Mouse (Mus musculus) lung, postnatal 4 days (tissue): ENCODE data around the gene Coro1c.

Experiments used
- DNase-seq, 2 experiments: peaks; one replicate each; pipeline ENCODE4 v3.0.0; 2021

The Coro1c gene

DNA sequence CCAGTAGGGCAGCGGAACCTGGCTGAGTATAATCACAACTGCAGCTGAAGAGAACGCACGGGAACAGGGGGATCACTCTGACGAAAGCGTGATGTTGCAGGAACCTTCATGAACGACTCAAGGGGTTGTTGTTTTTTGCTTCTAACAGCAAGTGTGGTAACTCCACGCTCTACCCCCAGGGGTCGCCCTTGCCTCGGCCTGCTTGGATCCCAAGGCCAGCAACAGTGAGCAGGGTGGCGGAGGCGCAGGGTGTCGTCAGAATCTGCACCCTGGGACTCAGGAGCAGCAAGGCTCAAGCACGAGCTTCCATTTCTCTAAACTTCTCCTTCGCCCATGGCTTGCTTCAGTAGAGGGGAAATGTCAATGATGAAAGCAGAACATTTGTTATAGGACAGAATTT is 54.1 kb downstream of the Coro1c start:
- DNase-seq = peak; percentile 85 to 91

DNA sequence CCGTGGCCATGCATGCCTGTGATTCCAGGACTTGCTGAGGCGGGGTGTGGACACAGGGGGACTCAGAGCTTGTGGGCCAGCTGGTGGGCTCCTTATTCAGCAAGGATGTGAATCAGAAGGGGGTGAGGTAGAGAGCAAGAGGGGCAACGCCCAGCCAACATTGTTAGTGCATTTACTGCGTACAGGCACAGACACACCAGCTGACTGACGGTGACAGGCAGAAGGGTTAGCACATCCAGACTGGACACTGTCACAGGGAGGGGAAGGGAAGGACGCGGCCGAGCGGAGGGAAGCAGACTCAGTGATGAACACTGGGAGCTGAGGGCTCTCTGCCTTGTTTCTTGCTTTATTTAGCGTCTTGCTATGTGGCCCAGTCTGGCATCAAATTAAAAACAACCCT is 55.0 kb downstream of the Coro1c start:
- DNase-seq = no peak

DNA sequence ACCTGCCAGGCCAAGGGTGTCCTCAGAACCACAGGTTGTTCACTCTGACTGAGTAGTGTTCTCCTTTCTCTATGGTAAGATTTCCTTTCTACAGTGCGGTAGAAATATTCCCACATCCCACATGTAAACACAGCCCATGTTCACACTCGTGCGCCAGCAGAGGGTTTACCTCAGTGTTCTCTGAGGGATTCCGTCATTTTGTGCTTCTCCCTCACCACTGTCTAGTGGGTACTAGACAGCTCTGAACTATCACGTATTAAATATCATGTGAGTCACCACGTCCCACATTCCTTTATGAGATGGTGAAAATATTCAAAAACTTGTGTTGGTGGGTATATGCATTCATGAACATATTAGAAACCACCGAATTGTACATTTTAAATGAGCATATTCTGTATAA is 56.1 kb downstream of the Coro1c start:
- no peak for DNase-seq

DNA sequence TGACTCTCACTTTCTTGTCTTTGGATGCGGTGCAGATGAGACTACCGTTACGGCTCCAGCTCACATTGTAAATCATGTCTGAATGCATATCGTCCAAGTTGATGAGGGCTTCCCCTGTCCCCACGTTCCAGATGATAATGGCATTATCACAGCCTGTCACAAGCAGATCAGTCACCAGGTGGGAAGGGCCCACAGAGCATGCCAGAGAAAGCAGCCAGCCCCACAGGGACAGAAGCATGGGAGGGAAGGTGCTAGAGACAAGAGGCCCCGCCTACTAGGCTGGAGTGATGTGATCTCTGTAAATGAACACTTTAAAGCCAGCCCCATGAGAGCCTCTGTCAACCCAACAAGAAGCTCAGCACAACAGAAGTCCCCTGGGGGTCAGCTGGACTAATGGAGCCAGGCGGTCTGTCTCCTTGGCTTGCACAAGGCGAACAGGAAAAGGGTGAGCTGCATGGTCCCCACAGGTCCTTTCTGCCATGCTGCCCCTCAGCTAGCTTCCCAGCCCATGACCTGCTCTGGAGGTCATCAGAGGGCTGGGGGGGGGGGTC is 57.8 kb downstream of the Coro1c start:
- no peak for DNase-seq

DNA sequence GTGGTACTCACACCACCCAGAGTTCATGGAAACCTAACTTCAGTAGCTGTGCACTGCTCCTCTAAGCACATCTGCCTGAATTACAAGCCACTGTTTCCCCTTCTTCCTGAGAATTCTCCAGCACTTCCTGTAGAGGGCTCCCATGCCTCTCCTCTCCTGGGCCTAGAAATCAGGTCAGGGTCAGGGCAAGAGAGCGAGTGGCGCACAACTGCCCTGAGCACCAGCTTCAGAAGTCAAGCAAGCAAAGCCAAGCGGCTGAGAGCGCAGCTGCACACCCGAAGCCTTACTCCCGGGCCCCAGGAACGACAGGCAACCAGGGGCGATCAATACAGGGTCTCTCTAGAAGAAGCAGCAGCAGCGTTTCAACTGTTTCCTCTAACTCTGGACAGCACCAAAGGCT is 60.9 kb downstream of the Coro1c start:
- no peak for DNase-seq

DNA sequence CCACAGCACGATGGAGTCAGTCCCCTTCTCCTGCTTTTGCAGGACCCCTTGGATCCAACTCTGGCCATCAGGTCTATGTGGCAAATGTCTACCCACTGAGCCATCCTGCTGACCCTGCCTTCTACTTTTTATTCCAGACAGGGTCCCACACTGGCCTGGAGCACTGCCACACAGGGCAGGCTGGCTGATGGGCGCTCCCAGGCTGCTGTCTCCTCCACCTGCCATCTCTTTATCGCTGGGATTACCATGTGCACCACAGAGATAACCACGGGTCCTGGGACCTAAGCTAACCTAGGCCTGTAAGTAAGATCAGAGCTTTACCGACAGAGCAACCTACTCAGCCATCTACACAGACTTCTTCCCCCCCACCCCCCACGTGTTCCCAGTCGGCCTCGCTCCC is 61.9 kb downstream of the Coro1c start:
- DNase-seq = no peak

DNA sequence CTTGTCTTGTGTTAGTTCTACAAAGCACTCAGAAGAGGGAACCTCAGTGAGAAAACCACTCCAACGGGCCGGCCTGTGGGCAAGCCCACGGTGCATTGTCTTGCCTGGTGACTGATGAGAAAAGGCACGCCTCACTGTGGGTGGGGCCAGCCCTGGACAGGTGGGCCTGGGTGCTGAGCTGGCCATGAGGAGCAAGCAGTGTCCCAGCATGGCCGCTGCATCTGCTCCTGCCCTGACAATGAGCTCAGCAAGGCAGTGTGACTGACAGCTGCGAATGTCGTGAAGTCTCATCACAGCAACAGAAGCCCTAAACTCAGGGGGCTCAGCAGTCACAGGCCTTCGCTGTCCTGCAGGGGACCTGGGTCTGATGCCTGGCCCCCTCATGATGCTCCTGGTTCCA is 62.9 kb downstream of the Coro1c start:
- no peak for DNase-seq

DNA sequence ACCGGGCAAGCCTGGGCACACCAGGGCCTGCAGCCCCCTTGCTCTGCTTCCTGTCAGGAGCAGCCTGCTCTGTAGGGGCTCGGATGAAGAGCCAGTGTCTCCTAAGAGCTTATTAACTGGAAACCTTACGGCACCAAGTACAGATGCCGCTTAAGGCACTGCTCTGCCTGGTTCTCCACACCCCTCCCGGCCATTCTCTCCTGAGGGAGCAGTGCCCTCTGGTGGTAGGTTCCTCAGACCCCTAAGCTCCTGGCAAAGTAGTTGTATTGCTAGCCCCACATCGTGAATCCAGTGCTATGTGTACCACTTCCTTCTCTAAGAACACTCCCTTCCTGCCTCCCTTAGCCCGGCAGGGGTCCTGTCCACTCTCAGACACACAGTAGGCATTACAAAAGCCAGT is 63.8 kb downstream of the Coro1c start:
- DNase-seq = peak; percentile 77 to 87

DNA sequence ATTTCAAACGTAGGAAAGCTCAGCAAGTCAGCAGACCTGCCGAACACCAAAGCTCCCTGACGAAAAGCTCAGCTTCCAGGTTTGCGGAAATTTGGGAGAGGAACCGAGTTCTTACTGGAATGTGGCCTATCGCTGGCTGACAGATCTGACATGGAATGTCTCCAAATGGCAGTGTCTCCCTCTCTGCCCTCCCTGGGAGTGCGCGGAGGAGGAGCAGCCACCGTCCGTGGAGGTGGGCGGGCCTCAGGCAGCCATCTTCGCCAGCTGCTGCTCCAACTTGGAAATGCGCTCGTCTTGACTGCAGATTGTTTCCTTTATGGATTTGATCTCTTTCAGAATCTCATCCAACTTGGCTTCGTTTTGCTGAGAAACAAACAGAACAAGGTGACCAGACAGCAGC is 64.5 kb downstream of the Coro1c start:
- peak; percentile 44 to 75 for DNase-seq

DNA sequence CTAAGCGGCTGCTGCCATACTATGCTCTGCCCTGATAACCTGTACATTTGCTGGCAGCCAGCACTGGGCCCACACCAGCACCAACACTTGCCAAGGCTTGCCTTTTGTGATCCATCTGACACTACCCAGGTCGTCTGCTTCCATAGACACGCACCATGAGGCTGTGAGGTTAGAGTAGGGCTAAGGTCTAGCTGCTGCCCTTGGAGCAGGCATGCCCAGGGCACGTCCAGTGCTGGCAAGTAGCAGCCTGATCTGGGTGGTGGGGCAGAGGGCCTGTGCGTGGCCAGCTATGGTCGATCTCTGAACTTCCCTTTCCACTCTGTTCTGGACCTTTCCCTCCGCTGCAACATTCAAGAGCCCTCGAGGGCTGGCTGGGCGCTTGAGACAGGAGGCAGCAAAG is 65.7 kb downstream of the Coro1c start:
- DNase-seq = no peak

DNA sequence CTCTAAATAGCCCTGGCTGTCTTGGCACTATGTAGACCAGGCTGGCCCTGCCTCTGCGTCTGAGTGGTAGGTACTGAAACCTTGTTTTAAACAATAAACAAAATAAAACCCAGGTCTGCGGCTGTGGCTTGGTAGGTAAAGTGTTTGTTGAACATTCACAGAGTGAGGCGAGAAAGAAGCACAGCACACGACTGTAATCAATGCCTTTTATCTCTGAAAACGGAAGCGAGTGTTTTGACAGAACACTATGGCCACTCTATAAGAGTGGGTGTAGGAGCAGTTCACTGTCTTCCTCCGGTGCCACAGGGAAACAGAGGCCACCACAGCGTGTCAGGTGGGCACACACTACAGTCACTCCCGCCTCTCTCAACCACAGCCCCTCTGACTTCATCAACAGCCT is 66.3 kb downstream of the Coro1c start:
- no peak for DNase-seq

DNA sequence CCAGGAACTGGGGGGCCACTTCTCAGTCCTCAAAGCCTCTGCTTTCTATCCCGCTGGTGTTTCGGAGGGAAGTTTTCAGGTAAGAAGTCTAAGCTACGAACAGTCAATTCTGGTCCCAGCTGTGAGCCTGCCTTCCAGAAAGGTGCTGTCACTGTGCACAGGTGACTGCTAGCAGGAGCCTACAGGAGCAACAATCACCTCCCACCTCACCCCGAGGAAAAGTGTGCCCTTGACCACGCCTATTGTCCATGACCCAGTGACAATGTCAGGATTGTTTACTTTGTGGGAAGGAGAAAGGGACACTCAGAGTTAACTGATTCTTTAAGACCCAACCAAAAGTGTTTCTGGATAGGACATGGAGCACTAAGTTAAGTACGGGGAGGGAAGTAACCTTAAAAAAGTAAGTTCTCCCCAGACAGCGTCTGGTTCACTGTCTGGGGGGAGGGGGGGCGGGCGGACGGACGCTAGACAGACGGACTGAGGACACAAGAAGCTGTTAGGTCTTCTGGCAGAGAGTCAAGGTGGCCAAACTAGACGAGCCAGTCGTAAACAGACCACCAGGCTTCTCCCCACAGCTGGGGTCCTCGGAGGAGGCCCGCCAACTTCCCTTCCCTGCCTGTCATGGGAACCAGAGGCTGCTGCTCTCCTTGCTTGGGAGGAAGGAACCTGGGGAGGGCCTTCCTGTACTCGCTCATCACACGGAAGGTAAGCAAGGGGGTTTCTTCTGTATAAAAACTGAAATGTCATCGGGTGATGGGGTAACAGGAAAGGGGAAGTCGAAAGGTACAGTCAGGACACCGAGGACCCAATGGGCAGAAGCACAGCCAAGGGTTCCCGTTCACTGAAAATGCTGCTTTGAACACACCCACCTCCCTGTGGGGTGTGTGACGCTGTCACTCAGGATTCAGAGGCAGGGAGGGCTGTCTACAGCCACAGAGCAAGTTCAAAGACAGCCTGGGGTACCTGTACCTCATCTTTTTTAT is 67.0 kb downstream of the Coro1c start:
- no peak for DNase-seq

DNA sequence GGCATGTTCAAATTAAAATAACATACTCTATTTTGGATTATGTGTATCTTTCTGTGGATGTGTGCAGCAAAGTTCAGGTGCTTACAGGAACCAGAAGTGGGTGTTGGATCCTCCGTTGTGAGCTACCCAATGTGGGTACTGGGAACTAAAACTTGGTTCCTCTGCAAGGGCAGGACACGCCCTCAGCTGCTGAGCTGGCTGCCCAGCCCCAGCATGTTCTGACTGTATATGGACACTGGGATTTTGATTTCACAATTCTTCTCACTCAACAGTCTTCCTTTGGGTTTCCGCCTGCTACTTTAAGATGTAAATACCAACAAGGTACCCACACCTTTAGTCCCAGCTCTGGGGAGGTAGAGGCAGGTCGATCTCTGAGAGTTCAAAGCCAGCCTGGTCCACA is 68.1 kb downstream of the Coro1c start:
- no peak for DNase-seq

DNA sequence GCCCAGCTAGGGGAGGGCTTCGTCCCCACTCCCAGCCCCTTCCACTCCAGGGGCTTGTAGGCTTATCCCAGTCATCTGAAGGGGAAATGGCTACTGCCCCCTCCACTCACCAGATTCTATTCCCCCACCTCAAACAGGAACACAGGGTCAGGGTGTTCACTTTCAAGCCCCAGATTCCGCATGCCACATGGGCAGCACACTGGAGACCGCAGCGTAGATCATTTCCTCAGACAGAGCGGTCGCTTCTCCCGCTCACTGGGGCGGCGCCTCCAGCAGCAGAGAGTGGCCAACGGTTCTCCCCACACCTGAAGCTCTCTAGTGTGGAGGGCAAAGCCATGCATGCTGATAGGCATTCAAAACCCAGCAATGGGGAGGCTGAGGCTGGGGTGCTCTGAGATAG is 71.6 kb downstream of the Coro1c start:
- DNase-seq = no peak

DNA sequence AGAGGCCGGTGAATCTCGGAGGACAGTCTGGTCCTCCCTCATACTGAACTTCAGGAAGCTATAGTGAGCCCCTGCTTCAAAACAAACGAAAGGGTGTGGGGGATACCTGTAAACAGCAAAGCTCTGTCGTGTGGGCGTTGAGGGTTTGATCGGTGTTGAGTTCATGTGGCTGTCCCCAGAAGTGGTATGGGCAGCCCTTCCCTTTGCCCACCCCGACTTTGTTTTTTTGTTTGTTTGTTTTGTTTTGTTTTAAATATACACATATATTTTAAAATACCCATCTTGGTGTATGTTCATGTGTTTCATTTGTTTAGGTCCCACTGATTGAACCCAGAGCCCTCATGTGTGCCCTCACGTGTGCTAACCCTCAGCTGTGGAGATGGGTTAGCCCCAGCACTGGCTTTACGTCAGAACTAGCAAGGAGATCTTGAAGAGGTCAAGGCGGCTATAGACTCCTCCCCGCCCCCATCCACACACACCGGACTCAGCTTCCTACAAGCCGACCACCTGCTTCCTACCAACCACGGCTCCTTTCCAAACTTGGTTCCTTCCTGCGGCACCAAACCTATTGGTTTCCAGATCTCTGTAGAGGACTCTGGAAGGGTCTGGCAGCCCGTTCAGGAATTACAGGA is 75.1 kb downstream of the Coro1c start:
- no peak for DNase-seq

DNA sequence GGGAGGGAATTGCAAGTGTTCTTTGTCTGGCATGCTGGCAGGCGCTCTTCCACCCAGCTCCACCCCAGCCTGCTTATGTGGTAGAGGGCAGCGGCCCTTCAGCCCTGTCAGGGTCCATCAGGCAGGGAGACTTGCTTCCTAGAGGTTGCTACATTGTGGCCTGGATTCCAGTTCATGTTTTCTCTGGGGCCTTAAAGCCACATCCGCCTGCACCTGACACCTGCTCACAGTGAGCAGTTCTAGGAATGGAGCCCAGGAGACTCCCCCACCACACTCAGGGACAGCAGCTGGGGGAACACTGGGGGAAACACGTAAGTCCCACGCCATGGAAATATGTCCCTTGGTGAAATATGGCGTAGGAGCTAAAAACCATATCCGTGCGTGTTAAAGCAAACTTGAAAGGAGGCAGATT is 76.1 kb downstream of the Coro1c start, which contains the start of gene Selplg:
TSS of gene Selplg (minus strand) at position 155 of the 412 bp plus-strand sequence.
- DNase-seq = no peak

DNA sequence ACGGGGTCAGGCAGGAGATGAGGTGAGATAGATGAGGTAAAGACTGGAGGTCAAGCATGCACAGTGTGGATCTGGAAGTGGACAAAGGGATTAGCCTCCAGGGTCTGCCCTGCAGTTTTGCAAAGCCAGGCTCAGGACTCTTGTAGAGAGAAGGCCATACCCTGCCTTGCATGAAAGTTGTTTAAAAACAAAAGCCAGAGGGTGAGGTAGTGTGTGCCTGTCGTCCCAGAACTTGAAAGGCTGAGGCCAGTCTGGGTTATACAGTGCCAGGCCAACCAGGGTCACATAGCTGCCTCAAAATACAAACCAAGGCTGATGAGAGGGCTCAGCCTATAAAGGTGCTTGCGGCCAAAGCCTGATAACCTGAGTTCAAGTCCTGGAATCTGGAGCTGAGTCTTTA is 76.8 kb downstream of the Coro1c start:
- no peak for DNase-seq

DNA sequence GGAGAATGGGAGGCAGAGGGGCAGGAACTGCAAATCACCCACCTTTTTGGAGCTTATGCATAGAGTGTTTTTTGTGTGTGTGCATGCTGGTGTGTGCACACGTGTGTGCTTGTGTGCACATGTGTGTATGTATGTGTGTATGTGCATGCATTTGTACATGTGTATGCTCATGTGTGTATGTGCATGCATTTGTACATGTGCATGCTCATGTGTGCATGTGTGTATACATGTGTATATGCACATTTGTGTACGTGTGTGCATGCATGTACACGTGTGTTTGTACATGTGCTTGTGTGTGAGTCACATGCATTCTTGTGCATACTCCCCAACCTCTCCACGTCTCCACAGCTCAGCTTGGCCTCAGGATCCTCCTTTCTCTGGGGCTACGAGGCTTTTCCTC is 77.8 kb downstream of the Coro1c start:
- DNase-seq = no peak

DNA sequence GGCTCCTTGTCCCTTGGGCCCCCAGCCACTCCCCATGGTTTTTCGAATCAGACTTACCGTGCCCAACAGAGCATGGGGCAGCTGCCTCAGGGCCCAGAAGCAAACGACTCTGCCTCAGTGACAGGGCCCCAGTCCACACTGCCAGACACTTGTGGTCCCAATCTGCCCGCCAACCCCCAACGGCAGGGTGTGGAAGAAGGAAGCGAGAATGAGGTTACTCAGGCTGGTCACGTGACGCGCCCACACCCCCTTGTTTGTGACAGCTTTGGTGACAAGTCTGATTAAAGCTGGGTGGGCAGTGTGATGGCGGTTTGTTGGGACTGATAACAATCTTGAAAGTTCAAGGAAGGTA is 78.3 kb downstream of the Coro1c start:
- DNase-seq = peak; percentile 80 to 82

DNA sequence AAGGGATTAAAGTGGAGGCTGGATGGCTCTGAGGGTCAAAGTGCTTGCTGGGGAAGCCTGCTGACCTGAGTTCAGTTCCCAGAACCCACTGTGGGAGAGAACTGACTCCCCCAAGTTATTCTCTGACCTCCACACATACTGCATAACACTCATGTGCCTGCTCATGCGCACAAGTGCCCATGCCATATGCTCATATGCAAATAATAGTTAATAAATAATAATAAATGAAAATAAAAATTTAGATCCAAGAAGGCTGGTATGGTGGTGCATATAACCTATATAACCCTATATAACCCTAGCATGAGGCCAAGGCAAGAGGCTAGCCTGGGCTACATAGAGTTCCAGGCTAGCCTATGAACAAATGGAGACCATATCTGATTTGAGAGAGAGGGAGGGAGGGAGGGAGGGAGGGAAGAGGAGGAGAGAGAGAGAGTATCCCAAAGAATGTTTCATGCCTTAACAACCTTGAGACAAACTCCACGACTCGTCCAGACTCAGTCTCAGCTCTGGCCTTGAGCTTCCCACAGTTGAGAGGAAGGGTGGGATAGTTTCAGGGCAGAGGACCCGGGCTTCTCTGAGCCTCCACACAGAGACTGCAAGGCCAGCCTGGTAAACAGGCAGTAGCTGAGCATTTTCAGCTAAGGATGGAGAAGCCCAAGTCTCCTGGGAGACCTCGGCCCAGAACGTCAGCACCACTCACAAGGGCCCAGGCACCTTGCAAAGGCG is 78.8 kb downstream of the Coro1c start:
- no peak for DNase-seq

DNA sequence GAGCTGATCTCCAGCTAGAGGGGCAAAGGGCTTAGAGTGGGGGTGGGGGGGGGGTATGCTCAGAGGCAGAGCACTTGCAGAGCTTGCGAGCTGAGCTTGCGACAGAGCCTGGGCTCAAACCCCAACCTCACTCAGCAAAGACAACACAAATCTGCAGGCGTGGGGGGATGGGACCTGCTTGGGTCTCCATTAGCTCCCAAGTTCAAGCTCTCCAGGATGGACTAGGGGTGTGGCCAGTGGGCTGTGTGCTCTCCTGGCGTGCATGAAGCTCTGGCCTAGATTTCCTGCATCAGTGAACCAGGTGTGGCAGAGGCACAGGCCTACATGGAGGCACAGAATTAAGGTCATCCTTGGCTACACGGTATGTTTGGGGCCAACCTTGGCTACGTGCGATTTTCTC is 80.1 kb downstream of the Coro1c start:
- DNase-seq = no peak

DNA sequence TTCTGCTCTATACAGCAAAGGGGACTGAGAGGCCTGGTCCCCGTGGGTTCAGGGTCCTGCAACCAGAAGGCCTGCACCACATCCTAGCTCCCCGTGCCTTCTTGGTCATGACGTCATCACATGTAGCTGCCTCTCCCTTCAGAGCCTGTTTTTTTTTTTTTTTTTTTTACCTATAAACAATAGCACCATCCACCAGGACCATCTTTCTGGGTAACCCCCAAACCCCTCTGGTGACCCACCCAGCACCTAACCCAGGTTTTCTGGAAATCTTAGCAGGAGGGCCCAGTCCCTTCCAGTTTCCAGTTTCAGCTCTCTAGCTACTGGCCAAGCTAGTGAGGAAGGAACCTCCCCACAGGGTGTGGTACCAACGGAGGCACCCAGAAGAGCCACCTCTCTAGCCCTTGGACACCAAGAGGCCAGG is 80.6 kb downstream of the Coro1c start:
- DNase-seq = no peak

DNA sequence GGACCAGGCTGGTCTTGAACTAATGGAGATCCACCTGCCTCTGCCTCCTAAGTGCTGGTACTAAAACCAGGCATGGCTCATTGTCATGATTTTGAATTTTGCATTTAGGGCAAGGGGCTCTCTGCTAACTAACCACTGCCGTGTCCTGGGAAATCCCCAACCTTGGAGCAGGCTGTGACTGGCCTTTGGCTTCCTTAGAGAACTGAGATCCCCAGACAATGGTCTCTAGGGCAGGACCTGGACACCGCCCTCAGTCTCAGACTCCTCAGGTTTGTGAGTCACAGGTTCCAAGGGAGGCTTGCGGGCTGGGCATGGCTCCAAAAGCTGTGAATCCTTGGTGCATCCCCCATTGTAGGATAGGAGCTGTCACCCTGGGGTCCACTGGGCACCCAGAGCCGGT is 81.9 kb downstream of the Coro1c start:
- no peak for DNase-seq
